12 mouse cellular contexts compared by ENCODE assay signal in genomic region chr2:163676745-163677144, GRCm38 (mm10). TPM values are rescaled to one million over a fixed set of nuclear protein-coding genes. Genes with fewer than 3 reads are reported as not detected.
DNase-seq lines count a peak whose midpoint lies in the region; ATAC-seq and TF ChIP-seq lines count a peak whose summit lies in the region.
"Had no signal": no experiment of that assay in that cellular context is flagged by ENCODE, and none has a peak within 500 bp of the region (broad histone marks: within the 10 kb centered on the region; RNA-seq: fewer than 3 reads in every experiment).

No protein-coding gene starts in this region.

- no peak overlapping the region for H3K4me3 ChIP-seq in heart, embryonic 10.5 days
- H3K4me3 ChIP-seq in lung, embryonic 14.5 days (ENCODE audit: low read depth, low read length), result no peak overlapping the region
- no peak overlapping the region for H3K4me3 ChIP-seq in embryonic fibroblast, embryonic 13.5 days (ENCODE audit: insufficient read depth, low read length)
- no peak overlapping the region for H3K4me3 ChIP-seq in myocyte
- H3K4me3 ChIP-seq: hindbrain, embryonic 15.5 days; neural tube, embryonic 13.5 days had no signal

- no peak overlapping the region for H3ac ChIP-seq in myocyte (ENCODE audit: control insufficient read depth, insufficient read length)

- no peak overlapping the region for H3K9ac ChIP-seq in lung, embryonic 14.5 days
- H3K9ac ChIP-seq: hindbrain, embryonic 15.5 days had no signal

- H3K27ac ChIP-seq in heart, embryonic 10.5 days, result peak overlapping the region; percentile 49; the same call in 1 of the 2 replicates
- 0 out of 2 replicates have a peak overlapping the region, but pooled peaks have one; percentile 9 for H3K27ac ChIP-seq in lung, embryonic 14.5 days (ENCODE audit: low read depth)
- H3K27ac ChIP-seq in embryonic fibroblast, embryonic 13.5 days (ENCODE audit: insufficient read depth, low read length), result peak overlapping the region; percentile 94
- H3K27ac ChIP-seq: hindbrain, embryonic 15.5 days had no signal

- no peak for TF ChIP-seq CTCF in lung, embryonic 14.5 days (IDR thresholded peaks at IDR 0.05; ENCODE audit: low read depth)
- no peak for TF ChIP-seq CTCF in embryonic fibroblast, embryonic 13.5 days (IDR thresholded peaks at IDR 0.05; ENCODE audit: borderline replicate concordance, insufficient read depth, low read length)

- intact Hi-C loops in heart, postnatal 25 days (cut with DNase I), result no loop called here

- H3K4me1 ChIP-seq in heart, embryonic 10.5 days, result peaks cover 42% of the 10 kb centered on the region
- H3K4me1 ChIP-seq in lung, embryonic 14.5 days (ENCODE audit: insufficient read depth), result peaks cover 13% of the 10 kb centered on the region
- H3K4me1 ChIP-seq in embryonic fibroblast, embryonic 13.5 days (ENCODE audit: control insufficient read depth, insufficient read depth, low read length), result peaks cover 30% of the 10 kb centered on the region

- DNase-seq in heart, embryonic 10.5 days (ENCODE audit: low spot score), result no peak
- no peak for DNase-seq in heart, postnatal 25 days (ENCODE audit: low spot score)
- DNase-seq in lung, embryonic 14.5 days, result no peak
- DNase-seq in lung, postnatal 36 days, result no peak
- no peak for DNase-seq in ovary, postnatal 36 days (ENCODE audit: low spot score)
- no peak for DNase-seq in urinary bladder, postnatal 4 days (ENCODE audit: low spot score in 2 of 2)
- DNase-seq: cerebellum, postnatal 10 days had no signal

- no peaks in the 10 kb centered on the region for H3K27me3 ChIP-seq in heart, embryonic 10.5 days (ENCODE audit: insufficient read depth, poor library complexity, severe bottlenecking)
- no peaks in the 10 kb centered on the region for H3K27me3 ChIP-seq in lung, embryonic 14.5 days (ENCODE audit: insufficient read depth, low read length)
- no peaks in the 10 kb centered on the region for H3K27me3 ChIP-seq in myocyte (ENCODE audit: control insufficient read depth, insufficient read depth, insufficient read length)
- H3K27me3 ChIP-seq: hindbrain, embryonic 15.5 days; neural tube, embryonic 13.5 days had no signal

- 91% methylated on average over 3 of the region's 3 CpGs for WGBS in heart, embryonic 10.5 days
- 91% methylated on average over 3 of the region's 3 CpGs for WGBS in lung, embryonic 14.5 days

- no peak for ATAC-seq in lung, embryonic 14.5 days (ENCODE audit: insufficient read depth)
- ATAC-seq: CD4-positive, CD25-positive, alpha-beta regulatory T cell, adult 4 months had no signal

- no peaks in the 10 kb centered on the region for H3K9me3 ChIP-seq in heart, embryonic 10.5 days
- H3K9me3 ChIP-seq in lung, embryonic 14.5 days (ENCODE audit: low read depth, low read length), result no peaks in the 10 kb centered on the region
- H3K9me3 ChIP-seq: hindbrain, embryonic 15.5 days; neural tube, embryonic 13.5 days had no signal

- peaks cover 11% of the 10 kb centered on the region; the same call in 1 of the 2 replicates for H3K36me3 ChIP-seq in heart, embryonic 10.5 days
- H3K36me3 ChIP-seq in lung, embryonic 14.5 days (ENCODE audit: insufficient read depth), result no peaks in the 10 kb centered on the region
- no peaks in the 10 kb centered on the region for H3K36me3 ChIP-seq in myocyte (ENCODE audit: control insufficient read depth, insufficient read depth)
- H3K36me3 ChIP-seq: hindbrain, embryonic 15.5 days; neural tube, embryonic 13.5 days had no signal

- peaks cover 78% of the 10 kb centered on the region for H3K79me2 ChIP-seq in myocyte (ENCODE audit: control insufficient read depth, insufficient read depth)

- no peak overlapping the region for H3K4me2 ChIP-seq in lung, embryonic 14.5 days
- peak overlapping the region; percentile 93 for H3K4me2 ChIP-seq in myocyte (ENCODE audit: low read depth)
- H3K4me2 ChIP-seq: hindbrain, embryonic 15.5 days; neural tube, embryonic 13.5 days had no signal

- no peak for TF ChIP-seq POLR2A in embryonic fibroblast, embryonic 13.5 days (IDR thresholded peaks at IDR 0.05; ENCODE audit: low read depth, low read length)
- TF ChIP-seq POLR2A in myocyte (IDR thresholded peaks at IDR 0.05; ENCODE audit: insufficient read length, low read depth), result no peak

TF ChIP-seq in myocyte, 11 proteins besides CTCF, POLR2A, EP300 and RAD21:
- TF ChIP-seq REST (IDR thresholded peaks at IDR 0.05; ENCODE audit: insufficient read depth, insufficient read length) (no peak), TCF12 (IDR thresholded peaks at IDR 0.05; ENCODE audit: insufficient read depth, poor library complexity, severe bottlenecking) (no peak), E2F4 (IDR thresholded peaks at IDR 0.05; ENCODE audit: insufficient read depth) (no peak), MYOG (IDR thresholded peaks at IDR 0.05; ENCODE audit: control insufficient read depth in 1 of 3, insufficient read depth in 1 of 3, insufficient read length in 2 of 3, low read depth in 2 of 3) (no peak), TCF3 (IDR thresholded peaks at IDR 0.05; ENCODE audit: insufficient read length, low read depth) (no peak), MYOD1 (IDR thresholded peaks at IDR 0.05; ENCODE audit: control insufficient read depth in 1 of 3, insufficient read length in 2 of 3, low read depth in 2 of 3) (no peak), CEBPB (IDR thresholded peaks at IDR 0.05; ENCODE audit: insufficient read depth, poor library complexity, severe bottlenecking) (no peak), SRF (IDR thresholded peaks at IDR 0.05; ENCODE audit: control insufficient read depth, insufficient read length, low read depth) (no peak)

RNA-seq across cellular contexts. Expression of gene Pkig, which starts 18.6 kb away (rescaled TPM):
- polyA plus RNA-seq in heart, embryonic 10.5 days (2016; fragmentation: Nextera tagmentation; extraction: Ambion mirVana), result 226 and 259 TPM in 2 replicates
- total RNA-seq in heart, postnatal 25 days (2021), result 100 to 1,000 TPM; 211 to 235 TPM
- 143 and 145 TPM in 2 replicates for polyA plus RNA-seq in lung, embryonic 14.5 days (2014; fragmentation: Nextera tagmentation; extraction: Ambion mirVana)
- 33.6 and 39.7 TPM in 2 replicates for polyA plus RNA-seq in embryonic fibroblast, embryonic 13.5 days (2011; ENCODE audit: insufficient read length, low read depth, missing spikeins)
- polyA plus RNA-seq in myocyte (2012; fragmentation: generic; extraction: Trizol), result 799 TPM

RNA-seq across cellular contexts. Expression of gene Serinc3, which starts 31.8 kb away (rescaled TPM):
- polyA plus RNA-seq in heart, embryonic 10.5 days (2016; fragmentation: Nextera tagmentation; extraction: Ambion mirVana), result 51.1 and 55.2 TPM in 2 replicates
- 100 to 1,000 TPM; 291 to 357 TPM for total RNA-seq in heart, postnatal 25 days (2021)
- 56.2 and 62.5 TPM in 2 replicates for polyA plus RNA-seq in lung, embryonic 14.5 days (2014; fragmentation: Nextera tagmentation; extraction: Ambion mirVana)
- 262 and 294 TPM in 2 replicates for polyA plus RNA-seq in embryonic fibroblast, embryonic 13.5 days (2011; ENCODE audit: insufficient read length, low read depth, missing spikeins)
- polyA plus RNA-seq in myocyte (2012; fragmentation: generic; extraction: Trizol), result 88.9 TPM

Comparison
In these comparisons a context has a peak if more than half of its experiments do, and no peak if none do; other contexts are left out.
1. H3K27ac ChIP-seq: peak in every context shown above with its lines; median percentile 94 in embryonic fibroblast, embryonic 13.5 days; 49 in heart, embryonic 10.5 days; 9 in lung, embryonic 14.5 days.